In the genomic region with DNA sequence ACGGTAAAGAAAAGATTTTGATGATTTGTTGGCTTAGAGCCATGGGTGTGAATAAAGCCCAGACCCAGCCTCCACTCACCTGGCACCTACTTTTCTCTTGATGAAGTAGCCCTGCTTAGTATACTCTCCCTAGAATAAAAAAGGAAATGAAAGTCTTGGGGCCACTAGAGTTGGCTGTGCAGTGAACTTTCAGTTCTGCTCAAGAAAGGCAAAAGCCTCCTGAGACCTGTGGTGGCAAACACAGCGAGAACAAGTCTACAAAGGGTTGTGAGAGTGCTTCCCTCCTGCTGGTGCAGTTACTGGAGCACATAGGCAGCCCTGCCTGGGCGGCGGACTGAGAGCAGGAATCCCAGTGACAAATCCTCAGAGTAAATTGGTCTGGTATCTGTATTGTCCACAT, we compare ENCODE assay signal across 17 mouse cellular contexts. TPM values are rescaled to one million over a fixed set of nuclear protein-coding genes. Genes with fewer than 3 reads are reported as not detected.
DNase-seq lines count a peak whose midpoint lies in the region; ATAC-seq and TF ChIP-seq lines count a peak whose summit lies in the region.
"Had no signal": no experiment of that assay in that cellular context is flagged by ENCODE, and none has a peak within 500 bp of the region (broad histone marks: within the 10 kb centered on the region; RNA-seq: fewer than 3 reads in every experiment).

No protein-coding gene starts in this region.

- no peaks in the 10 kb centered on the region for H3K4me1 ChIP-seq in kidney, adult 2 months (ENCODE audit: control insufficient read depth, insufficient read depth, low read length)
- H3K4me1 ChIP-seq: hindbrain, embryonic 12.5 days; intestine, embryonic 15.5 days; midbrain, embryonic 12.5 days; stomach, embryonic 15.5 days had no signal

- no peak for TF ChIP-seq POLR2A in kidney, adult 2 months (IDR thresholded peaks at IDR 0.05; ENCODE audit: low read depth, low read length)

- H3K27ac ChIP-seq in kidney, adult 2 months (ENCODE audit: insufficient read depth, low read depth, low read length) = no peak overlapping the region
- H3K27ac ChIP-seq: hindbrain, embryonic 12.5 days; intestine, embryonic 15.5 days; kidney, postnatal 0 days; midbrain, embryonic 12.5 days; stomach, embryonic 15.5 days had no signal

- H3K4me3 ChIP-seq in kidney, adult 2 months (ENCODE audit: insufficient read depth, low read depth, low read length) = no peak overlapping the region
- H3K4me3 ChIP-seq: erythroblast, embryonic 14.5 days; hindbrain, embryonic 12.5 days; intestine, embryonic 15.5 days; midbrain, embryonic 12.5 days; stomach, embryonic 15.5 days had no signal

- peak; percentile 46 to 47; a peak in 3 of 4 replicates for ATAC-seq in hematopoietic stem cell, adult 5-6 weeks (replicated peaks in 1 of 2; ENCODE audit: insufficient read depth in 1 of 2, low FRiP score in 2 of 2, low TSS enrichment in 1 of 2, low read depth in 1 of 2, poor library complexity in 2 of 2, severe bottlenecking in 2 of 2)
- ATAC-seq: intestine, embryonic 15.5 days had no signal

- peak; percentile 12 for DNase-seq in kidney, adult 2 months
- DNase-seq in kidney, adult 8-10 months = no peak
- peak; percentile 77 to 83 for DNase-seq in B cell, adult 2 months
- peak; percentile 57 to 65 for DNase-seq in spleen, adult 18-20 months
- no peak for DNase-seq in urinary bladder, postnatal 14 days (ENCODE audit: low spot score)
- DNase-seq in urinary bladder, adult 18-20 months (ENCODE audit: low spot score in 2 of 2) = no peak
- DNase-seq: adrenal gland, adult 2 months; cerebellum, adult 9-11 months; gastrocnemius, postnatal 10 days; right cerebral cortex, postnatal 14 days had no signal

- H3K27me3 ChIP-seq in kidney, adult 2 months (replicated peaks; ENCODE audit: control insufficient read depth, insufficient read depth, low read length) = no peaks in the 10 kb centered on the region
- H3K27me3 ChIP-seq: hindbrain, embryonic 12.5 days; intestine, embryonic 15.5 days; midbrain, embryonic 12.5 days; stomach, embryonic 15.5 days had no signal

- H3K36me3 ChIP-seq in kidney, adult 2 months (ENCODE audit: control insufficient read depth, insufficient read depth, low read length) = no peaks in the 10 kb centered on the region
- H3K36me3 ChIP-seq: hindbrain, embryonic 12.5 days; intestine, embryonic 15.5 days; midbrain, embryonic 12.5 days; stomach, embryonic 15.5 days had no signal

- WGBS in kidney, adult 2 months = 77% methylated on average over 4 of the region's 4 CpGs

- TF ChIP-seq CTCF in kidney, adult 2 months (conservative IDR thresholded peaks at IDR 0.05; ENCODE audit: insufficient read depth, insufficient read length, low read depth, low read length) = no peak

RNA-seq across cellular contexts. Expression of gene Nup160, which starts 27.1 kb away (rescaled TPM):
- polyA plus RNA-seq in kidney, adult 2 months (2012; rRNA removed) = 4.9 and 5.2 TPM in 2 replicates
- 49.7 and 56.0 TPM in 2 replicates for total RNA-seq in hematopoietic stem cell, adult 5-6 weeks (2017)

Comparison
In these comparisons a context has a peak if more than half of its experiments do, and no peak if none do; other contexts are left out.
1. DNase-seq: peak in kidney, adult 2 months (single experiment), B cell, adult 2 months (2 of 2) and spleen, adult 18-20 months (2 of 2); none in kidney, adult 8-10 months (0 of 2), urinary bladder, postnatal 14 days (single experiment) and urinary bladder, adult 18-20 months (0 of 2).